ENCODE assay signal across 17 mouse cellular contexts in genomic region chr4:101135013-101135412, GRCm38 (mm10).
"Had no signal": no experiment of that assay in that cellular context is flagged by ENCODE, and none has a peak within 500 bp of the region (broad histone marks: within the 10 kb centered on the region; RNA-seq: fewer than 3 reads in every experiment).

No protein-coding gene starts in this region.

- H3K36me3 ChIP-seq: liver, embryonic 13.5 days; midbrain, embryonic 12.5 days had no signal

- DNase-seq: kidney, adult 11 months; kidney, adult 9 months; kidney, postnatal 36 days; left cerebral cortex, postnatal 4 days; liver; liver, embryonic 13.5 days; liver, postnatal 0 days; lung, postnatal 14 days; right cerebral cortex, postnatal 14 days; thymus, adult 2 months; thymus, postnatal 25 days had no signal

- H3K27me3 ChIP-seq: liver, embryonic 13.5 days; lung, embryonic 15.5 days; midbrain, embryonic 12.5 days; stomach, embryonic 15.5 days had no signal

- H3K9ac ChIP-seq: liver, embryonic 13.5 days; liver, postnatal 0 days; lung, embryonic 15.5 days; midbrain, embryonic 12.5 days; stomach, embryonic 15.5 days had no signal

- ATAC-seq: liver, postnatal 0 days had no signal

- H3K27ac ChIP-seq: kidney, postnatal 0 days; liver, embryonic 13.5 days; lung, embryonic 15.5 days; macrophage; midbrain, embryonic 12.5 days; stomach, embryonic 15.5 days had no signal

- H3K4me1 ChIP-seq: liver, embryonic 13.5 days; lung, embryonic 15.5 days; megakaryocyte, embryonic 14.5 days; midbrain, embryonic 12.5 days; stomach, embryonic 15.5 days had no signal

- H3K4me3 ChIP-seq: liver, embryonic 13.5 days; lung, embryonic 15.5 days; megakaryocyte, embryonic 14.5 days; midbrain, embryonic 12.5 days; stomach, embryonic 15.5 days had no signal

- H3K4me2 ChIP-seq: liver, embryonic 13.5 days; lung, embryonic 15.5 days; midbrain, embryonic 12.5 days; stomach, embryonic 15.5 days had no signal

- H3K9me3 ChIP-seq: liver, embryonic 13.5 days; lung, embryonic 15.5 days; megakaryocyte, embryonic 14.5 days; midbrain, embryonic 12.5 days; stomach, embryonic 15.5 days had no signal
